Mouse (Mus musculus) T-helper 17 cell (primary cell): ENCODE measurements around the gene Uhrf2.

Experiments
- in situ Hi-C, 2 experiments: fragments of 300-600 bp; cut with MboI, MseI; formaldehyde crosslinking; loops; 1 replicate in 1 of 2; 2 replicates in 1 of 2; pipeline ENCODE4 v1.15.1; 2025; ENCODE audit warnings: high pct_unique_total_duplicates in 2 of 2

The Uhrf2 gene

GRCm38 (mm10) chr19:30118344-30119312 is 88.3 kb downstream of the Uhrf2 start:
- in situ Hi-C loops = no loop called here

- in situ Hi-C loops = no loop called here
These were observed 94.8 kb downstream of the Uhrf2 start for GRCm38 (mm10) chr19:30124999-30125669.

- in situ Hi-C loops = no loop called here
These were observed 95.4 kb downstream of the Uhrf2 start for GRCm38 (mm10) chr19:30125670-30126059.

- in situ Hi-C loops = no loop called here
These were observed 97.9 kb downstream of the Uhrf2 start for GRCm38 (mm10) chr19:30128177-30128576.

GRCm38 (mm10) chr19:30136308-30136707 is 106.0 kb downstream of the Uhrf2 start:
- in situ Hi-C loops = no loop called here
